Mouse (Mus musculus): ENCODE data around the gene Pip4k2c.

GRCm38 (mm10) chr10:127160081-127160480 is 51.3 kb downstream of the Pip4k2c start:
- no peak for TF ChIP-seq CTCF (IDR thresholded peaks at IDR 0.05)
- no peak for TF ChIP-seq EP300 (IDR thresholded peaks at IDR 0.05)
